Mouse (Mus musculus): ENCODE measurements at regions not wholly inside any gene's neighbourhood (a gene's known extent, or its start where the extent isn't known, plus 50 kb on each side); places are given as distances from the start of the nearest gene placed in this dataset.

DNA sequence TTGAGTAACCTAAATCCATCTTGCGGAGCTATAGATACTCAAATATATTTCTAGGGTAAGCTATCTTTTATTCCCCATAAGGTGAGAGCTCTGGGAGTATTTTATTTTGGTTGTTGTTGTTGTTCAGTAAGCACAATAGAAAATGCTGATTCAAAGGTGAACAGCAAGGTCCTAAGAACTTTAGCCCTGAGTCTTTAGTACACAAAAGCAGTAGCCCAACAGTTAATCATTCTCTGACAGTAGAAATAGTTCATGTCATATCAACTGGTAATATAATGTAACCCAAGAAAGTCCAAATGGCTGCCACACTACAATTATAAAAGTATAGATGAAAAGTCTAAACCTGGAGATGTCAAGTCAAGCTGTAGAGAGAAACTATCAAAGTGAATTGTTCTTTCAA is 116.0 kb downstream of the Cep44 start:
- no peak for TF ChIP-seq POLR2A (IDR thresholded peaks at IDR 0.05; ENCODE audit: low read depth, low read length)
- TF ChIP-seq CTCF (IDR thresholded peaks at IDR 0.05; ENCODE audit: borderline replicate concordance, insufficient read depth, low read length) = no peak

All from embryonic fibroblast, embryonic 13.5 days (primary cell).